Mouse (Mus musculus) layer of hippocampus, postnatal 10 days (tissue): ENCODE data around the gene Scarf2. TPM values are rescaled to one million over a fixed set of nuclear protein-coding genes. Genes with fewer than 3 reads are reported as not detected.

Source experiments
- DNase-seq, 2 experiments: peaks; one replicate each; pipeline ENCODE4 v3.0.0; 2021; ENCODE audit warnings: low spot score in 2 of 2
- long read RNA-seq: library from polyadenylated mRNA; stranded (forward); transcript quantifications from one replicate; pipeline ENCODE4 v2.0.0, GENCODE M21; 2023
- total RNA-seq, 2 experiments: library from RNA; stranded (reverse); gene quantifications; 2 replicates each; pipeline ENCODE4 v1.2.3; 2021

Scarf2 gene
- total RNA-seq, result 1 to 10 TPM; 4.7 to 5.0 TPM
- long read RNA-seq, partial matches to known transcripts, result 0 of 5 reads
- long read RNA-seq, other reads (novel, unspliced or antisense), result 2 of 5 reads

GRCm38 (mm10) chr16:17796971-17797811 lies at the start of gene Scarf2:
Gene Scarf2, plus strand, starts transcription at chr16:17797282.
- no peak for DNase-seq

GRCm38 (mm10) chr16:17753001-17753400 lies 44.1 kb upstream of the Scarf2 start:
- DNase-seq, result no peak

- DNase-seq, result no peak
These were observed 43.4 kb upstream of the Scarf2 start for GRCm38 (mm10) chr16:17753686-17754085.

- no peak for DNase-seq
These were observed 39.3 kb upstream of the Scarf2 start for GRCm38 (mm10) chr16:17757756-17758155.

- no peak for DNase-seq
These were observed 38.2 kb upstream of the Scarf2 start for GRCm38 (mm10) chr16:17758902-17759301.

GRCm38 (mm10) chr16:17759344-17759773 lies 37.7 kb upstream of the Scarf2 start, which contains the start of gene Klhl22:
Gene Klhl22, plus strand, starts transcription at chr16:17759618.
- peak; percentile 93 to 97 for DNase-seq

GRCm38 (mm10) chr16:17759813-17760321 lies 37.2 kb upstream of the Scarf2 start:
- DNase-seq, result peak; percentile 53 to 55

GRCm38 (mm10) chr16:17760657-17761056 lies 36.4 kb upstream of the Scarf2 start:
- DNase-seq, result peak; percentile 36 to 50

- no peak for DNase-seq
These were observed 36.0 kb upstream of the Scarf2 start for GRCm38 (mm10) chr16:17761074-17761473.

GRCm38 (mm10) chr16:17764108-17764511 lies 33.0 kb upstream of the Scarf2 start:
- DNase-seq, result no peak

GRCm38 (mm10) chr16:17768834-17769233 lies 28.2 kb upstream of the Scarf2 start:
- peak; percentile 25 to 26 for DNase-seq

- DNase-seq, result no peak
These were observed 25.8 kb upstream of the Scarf2 start for GRCm38 (mm10) chr16:17771117-17771865.

GRCm38 (mm10) chr16:17776828-17777227 lies 20.3 kb upstream of the Scarf2 start:
- DNase-seq, result peak; percentile 42 to 51

GRCm38 (mm10) chr16:17778223-17778622 lies 18.9 kb upstream of the Scarf2 start:
- no peak for DNase-seq

GRCm38 (mm10) chr16:17779692-17780091 lies 17.4 kb upstream of the Scarf2 start:
- no peak for DNase-seq

GRCm38 (mm10) chr16:17785337-17785736 lies 11.7 kb upstream of the Scarf2 start:
- no peak for DNase-seq

- DNase-seq, result no peak
These were observed 4.4 kb upstream of the Scarf2 start for GRCm38 (mm10) chr16:17792728-17793127.

GRCm38 (mm10) chr16:17794047-17794446 lies 3.0 kb upstream of the Scarf2 start:
- DNase-seq, result no peak

GRCm38 (mm10) chr16:17795643-17796042 lies 1.4 kb upstream of the Scarf2 start:
- no peak for DNase-seq

GRCm38 (mm10) chr16:17796519-17796918 lies 563 bp upstream of the Scarf2 start:
- no peak for DNase-seq

- no peak for DNase-seq
These were observed 780 bp downstream of the Scarf2 start for GRCm38 (mm10) chr16:17797812-17798311.
